Mouse (Mus musculus) heart, adult 2 months (tissue): Measurements from ENCODE around the gene Scarb1.

ENCODE experiments used
- CTCF ChIP-seq: fragments of 200-600 bp; IDR thresholded peaks from 2 replicates; pipeline ENCODE4 v1.8.1; 2022; ENCODE audit warnings: antibody characterized with exemption, mild to moderate bottlenecking, moderate library complexity
- EP300 ChIP-seq: fragments of 200-500 bp; IDR thresholded peaks from 2 replicates; pipeline ENCODE4 v1.6.1; 2011; ENCODE audit warnings: low read depth, low read length, control low read depth; ENCODE audit not compliant: insufficient read depth
- POLR2A ChIP-seq: fragments of 200-500 bp; IDR thresholded peaks from 2 replicates; pipeline ENCODE4 v1.6.1; 2011; ENCODE audit warnings: mild to moderate bottlenecking, low read depth, low read length, control low read depth; ENCODE audit not compliant: insufficient read depth

DNA sequence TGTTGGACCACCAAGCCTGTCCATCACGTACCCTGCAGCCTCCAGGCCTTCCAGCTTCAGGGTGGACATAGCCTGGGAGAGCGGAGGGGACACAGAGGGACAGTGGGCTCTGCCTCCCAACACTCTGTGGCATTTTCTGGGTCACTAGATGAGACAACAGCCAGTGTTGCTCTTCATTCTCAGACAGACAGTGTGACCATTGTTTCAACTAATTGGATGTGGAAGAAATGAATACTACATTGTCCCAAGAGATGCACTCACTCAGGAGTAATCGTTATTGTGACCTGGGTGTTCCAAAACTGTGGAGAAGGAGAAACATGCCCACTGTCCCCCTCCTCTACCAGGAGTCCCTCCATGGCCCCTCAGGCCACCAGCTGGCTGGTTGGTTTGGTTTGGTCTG lies 8.5 kb upstream of the Scarb1 start:
- no peak for TF ChIP-seq CTCF
- TF ChIP-seq POLR2A = no peak
- TF ChIP-seq EP300 = no peak
